Mouse (Mus musculus): ENCODE results near the gene Gm20481. TPM values are rescaled to one million over a fixed set of nuclear protein-coding genes. Genes with fewer than 3 reads are reported as not detected.
"Not testable (repeated sequence)": the region's sequence is repeated elsewhere in the genome, so short reads cannot be mapped to it uniquely, and the experiment has no call there.

Gene Gm20481
- polyA plus RNA-seq, 1 experiment = not detected

DNA sequence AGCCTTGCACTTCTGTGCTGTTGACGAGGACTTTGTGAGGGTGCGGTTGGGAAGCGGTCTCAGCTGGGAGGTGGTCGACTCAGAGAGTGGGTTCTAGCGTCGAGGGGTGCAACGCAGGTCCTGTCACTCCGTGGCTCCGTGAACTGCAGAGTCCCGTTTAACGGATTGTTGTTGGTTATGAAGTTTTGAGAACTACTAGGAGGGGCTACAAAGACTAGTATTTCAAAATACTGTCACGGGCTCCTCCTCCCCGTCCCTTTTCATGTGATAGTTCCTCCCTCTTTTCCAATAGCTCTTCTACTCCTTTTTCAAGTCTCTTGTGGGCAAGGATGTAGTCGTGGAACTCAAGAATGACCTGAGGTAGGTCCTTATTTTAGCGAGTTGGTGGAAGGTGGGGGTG lies 12.6 kb downstream of the Gm20481 start:
- Histone ChIP-seq H3K4me1 (replicated peaks; ENCODE audit: control insufficient read depth, insufficient read depth, low read length) (peaks cover 5% of the 10 kb centered on the region), H3K4me3 (ENCODE audit: control insufficient read depth, insufficient read depth, low read length) (peak overlapping the region; percentile 69), H3K27me3 (ENCODE audit: control insufficient read depth, insufficient read depth, low read length) (no peaks in the 10 kb centered on the region), H3K36me3 (ENCODE audit: control insufficient read depth, insufficient read depth, low read length) (peaks cover 13% of the 10 kb centered on the region), H3K27ac (ENCODE audit: control insufficient read depth, insufficient read depth, low read length) (no peak overlapping the region)
- under 1% methylated on average over 15 of the region's 15 CpGs for WGBS
- TF ChIP-seq POLR2A (IDR thresholded peaks at IDR 0.05; ENCODE audit: control insufficient read depth, extremely low read depth, insufficient read depth, low read length, poor library complexity) (no peak), CTCF (IDR thresholded peaks at IDR 0.05; ENCODE audit: borderline replicate concordance, control insufficient read depth, extremely low read depth, insufficient read depth, low read length, poor library complexity) (no peak)
- no peak for DNase-seq

DNA sequence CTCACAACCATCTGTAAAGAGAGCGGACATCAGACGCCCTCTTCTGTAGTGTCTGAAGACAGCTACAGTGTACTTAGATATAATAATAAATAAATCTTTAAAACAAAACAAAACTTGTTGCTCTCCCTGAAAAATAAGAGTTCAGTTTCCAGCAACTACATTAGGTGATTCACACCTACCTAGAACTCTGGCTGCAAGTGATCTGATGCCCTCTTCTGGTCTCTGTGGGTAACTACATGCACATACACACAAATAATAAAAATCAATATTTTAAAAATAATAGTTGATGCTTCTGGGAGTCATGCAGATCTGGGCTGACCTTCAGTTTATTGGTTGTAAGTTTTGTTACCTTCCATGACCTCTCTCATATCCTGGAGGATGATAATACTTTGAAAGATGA lies 14.5 kb downstream of the Gm20481 start:
- Histone ChIP-seq H3K27me3 (ENCODE audit: control insufficient read depth, insufficient read depth, low read length) (no peaks in the 10 kb centered on the region), H3K4me1 (replicated peaks; ENCODE audit: control insufficient read depth, insufficient read depth, low read length) (peaks cover 5% of the 10 kb centered on the region), H3K4me3 (ENCODE audit: control insufficient read depth, insufficient read depth, low read length) (no peak overlapping the region), H3K36me3 (ENCODE audit: control insufficient read depth, insufficient read depth, low read length) (peaks cover 19% of the 10 kb centered on the region), H3K27ac (ENCODE audit: control insufficient read depth, insufficient read depth, low read length) (no peak overlapping the region)
- no peak for DNase-seq
- no peak for TF ChIP-seq CTCF (IDR thresholded peaks at IDR 0.05; ENCODE audit: borderline replicate concordance, control insufficient read depth, extremely low read depth, insufficient read depth, low read length, poor library complexity)
- TF ChIP-seq POLR2A (IDR thresholded peaks at IDR 0.05; ENCODE audit: control insufficient read depth, extremely low read depth, insufficient read depth, low read length, poor library complexity) = no peak
- 88% methylated on average over 2 of the region's 2 CpGs for WGBS

DNA sequence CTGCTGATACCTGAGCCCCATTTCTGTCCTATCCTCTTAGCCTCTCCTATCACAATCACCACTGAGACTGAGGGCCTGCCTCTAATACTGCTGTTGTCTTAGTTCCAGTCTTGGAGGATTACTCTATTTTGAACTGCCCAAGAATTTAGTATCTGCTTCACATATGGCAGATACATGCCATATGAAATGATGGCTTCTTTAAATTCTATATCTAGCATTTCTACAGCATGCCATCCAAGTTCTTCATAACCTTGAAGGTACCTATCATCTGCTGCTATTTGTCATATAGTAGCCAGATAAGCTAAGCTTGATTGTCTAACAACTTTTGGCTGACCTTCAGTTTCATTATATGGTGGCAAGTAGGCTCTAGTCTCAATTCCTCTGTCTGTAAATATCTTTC lies 25.0 kb downstream of the Gm20481 start:
- Histone ChIP-seq H3K36me3 (ENCODE audit: control insufficient read depth, insufficient read depth, low read length) (peaks cover 15% of the 10 kb centered on the region; the same call in 1 of the 2 replicates), H3K27me3 (ENCODE audit: control insufficient read depth, insufficient read depth, low read length) (no peaks in the 10 kb centered on the region), H3K4me3 (ENCODE audit: control insufficient read depth, insufficient read depth, low read length) (no peak overlapping the region), H3K4me1 (replicated peaks; ENCODE audit: control insufficient read depth, insufficient read depth, low read length) (peaks cover 21% of the 10 kb centered on the region), H3K27ac (ENCODE audit: control insufficient read depth, insufficient read depth, low read length) (no peak overlapping the region)
- no peak for DNase-seq
- TF ChIP-seq POLR2A (IDR thresholded peaks at IDR 0.05; ENCODE audit: control insufficient read depth, extremely low read depth, insufficient read depth, low read length, poor library complexity) = no peak
- no peak for TF ChIP-seq CTCF (IDR thresholded peaks at IDR 0.05; ENCODE audit: borderline replicate concordance, control insufficient read depth, extremely low read depth, insufficient read depth, low read length, poor library complexity)

DNA sequence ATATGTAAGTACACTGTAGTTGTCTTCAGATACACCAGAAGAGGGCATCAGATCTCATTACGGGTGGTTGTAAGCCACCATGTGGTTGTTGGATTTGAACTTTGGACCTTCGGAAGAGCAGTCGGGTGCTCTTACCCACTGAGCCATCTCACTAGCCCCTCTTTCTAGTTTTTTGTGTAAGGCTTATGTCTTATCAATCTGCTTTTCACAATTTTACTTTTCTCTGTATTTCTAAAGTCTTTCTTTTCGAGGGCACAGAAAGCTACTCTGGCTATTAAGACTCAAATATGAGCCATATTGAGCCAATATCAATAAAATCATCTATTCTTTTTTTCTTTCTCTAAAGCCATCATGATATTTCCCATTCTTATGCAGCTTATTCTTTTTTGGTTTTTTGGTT lies 25.5 kb downstream of the Gm20481 start:
- Histone ChIP-seq H3K36me3 (ENCODE audit: control insufficient read depth, insufficient read depth, low read length) (peaks cover 15% of the 10 kb centered on the region; the same call in 1 of the 2 replicates), H3K4me1 (replicated peaks; ENCODE audit: control insufficient read depth, insufficient read depth, low read length) (peaks cover 24% of the 10 kb centered on the region)
- H3K27me3 ChIP-seq (ENCODE audit: control insufficient read depth, insufficient read depth, low read length); H3K27ac ChIP-seq (ENCODE audit: control insufficient read depth, insufficient read depth, low read length); H3K4me3 ChIP-seq (ENCODE audit: control insufficient read depth, insufficient read depth, low read length); DNase-seq: not testable (repeated sequence)
- 88% methylated on average over 4 of the region's 4 CpGs for whole genome bisulfite sequencing

DNA sequence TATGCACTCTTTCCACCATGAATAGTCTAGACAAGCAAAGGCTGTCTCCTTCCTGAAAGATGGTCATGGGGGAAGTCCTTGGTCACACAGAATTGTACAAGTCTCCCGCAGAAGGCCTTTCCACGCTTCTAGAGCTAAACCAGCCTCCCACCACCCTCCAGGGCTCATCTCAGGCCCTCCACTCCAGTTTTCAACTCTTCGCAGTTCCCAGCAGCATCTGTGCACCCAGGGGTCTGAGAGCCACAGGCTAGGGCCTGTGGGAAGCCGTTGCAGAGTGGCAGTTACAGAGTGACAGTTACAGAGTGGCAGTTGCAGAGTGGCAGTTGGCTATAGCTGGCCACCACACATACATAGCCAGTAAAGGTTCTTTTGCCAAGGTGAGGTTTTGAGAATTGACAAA lies 26.2 kb downstream of the Gm20481 start:
- H3K4me1 ChIP-seq (replicated peaks; ENCODE audit: control insufficient read depth, insufficient read depth, low read length) = peaks cover 24% of the 10 kb centered on the region
- DNase-seq; H3K4me3 ChIP-seq (ENCODE audit: control insufficient read depth, insufficient read depth, low read length); H3K27ac ChIP-seq (ENCODE audit: control insufficient read depth, insufficient read depth, low read length); H3K27me3 ChIP-seq (ENCODE audit: control insufficient read depth, insufficient read depth, low read length): not testable (repeated sequence)
- WGBS = 86% methylated on average over 4 of the region's 4 CpGs
- peaks cover 12% of the 10 kb centered on the region; the same call in 1 of the 2 replicates for H3K36me3 ChIP-seq (ENCODE audit: control insufficient read depth, insufficient read depth, low read length)

DNA sequence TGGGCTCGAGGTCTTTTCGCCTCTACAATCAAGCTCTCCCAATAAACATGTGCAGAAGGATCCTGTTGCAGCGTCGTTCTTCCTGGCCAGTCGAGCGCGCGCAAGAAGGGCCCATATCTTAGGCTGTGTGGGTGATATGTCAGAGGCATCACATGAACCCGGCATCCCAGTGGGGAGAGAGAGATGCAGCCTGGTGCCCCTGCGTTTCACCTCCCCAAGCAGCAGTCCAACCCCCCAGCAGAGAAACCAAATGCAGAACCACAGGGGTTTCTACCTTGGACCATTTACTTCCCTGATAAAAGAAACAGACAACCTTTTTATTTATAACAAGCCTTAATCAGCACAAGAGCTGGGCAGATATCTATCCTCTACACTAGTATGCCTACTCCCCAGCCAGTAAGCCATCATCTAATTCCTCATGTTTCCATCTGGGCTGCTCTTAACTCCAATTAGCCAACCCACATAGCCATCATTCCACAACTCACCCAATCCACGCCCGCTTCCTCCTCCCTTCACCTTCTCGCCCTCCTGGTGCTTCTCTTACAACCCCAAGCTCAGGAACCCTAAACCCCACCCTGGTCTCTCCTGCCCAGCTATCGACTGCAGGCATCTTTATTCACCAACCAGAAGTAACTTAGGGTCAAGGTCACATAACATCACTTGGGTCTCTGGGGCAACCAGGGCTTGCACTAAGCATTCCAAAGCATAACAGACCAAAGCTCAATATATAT lies 26.9 kb downstream of the Gm20481 start:
- WGBS = 90% methylated on average over 14 of the region's 14 CpGs
- DNase-seq = no peak

DNA sequence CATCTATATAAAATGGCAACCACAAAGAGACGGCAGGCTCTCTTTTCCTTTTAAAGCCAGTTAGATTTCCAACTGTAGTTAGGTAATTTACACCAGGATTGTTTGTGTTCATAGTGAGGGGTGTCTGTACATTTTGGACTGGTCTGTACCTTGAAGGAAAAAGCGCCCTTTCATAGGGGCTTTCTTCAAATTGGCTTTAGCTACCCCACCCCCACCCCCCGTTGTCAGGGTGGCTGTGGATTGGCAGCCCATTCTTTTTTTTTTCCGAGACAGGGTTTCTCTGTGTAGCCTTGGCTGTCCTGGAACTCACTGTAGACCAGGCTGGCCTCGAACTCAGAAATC lies 27.4 kb downstream of the Gm20481 start:
- TF ChIP-seq CTCF (IDR thresholded peaks at IDR 0.05; ENCODE audit: borderline replicate concordance, control insufficient read depth, extremely low read depth, insufficient read depth, low read length, poor library complexity) (no peak), POLR2A (IDR thresholded peaks at IDR 0.05; ENCODE audit: control insufficient read depth, extremely low read depth, insufficient read depth, low read length, poor library complexity) (no peak)
- no peaks in the 10 kb centered on the region for H3K27me3 ChIP-seq (ENCODE audit: control insufficient read depth, insufficient read depth, low read length)
- peak overlapping the region; percentile 12; the same call in 1 of the 2 replicates for H3K4me3 ChIP-seq (ENCODE audit: control insufficient read depth, insufficient read depth, low read length)
- peaks cover 31% of the 10 kb centered on the region for H3K4me1 ChIP-seq (replicated peaks; ENCODE audit: control insufficient read depth, insufficient read depth, low read length)
- no peak for DNase-seq
- 82% methylated on average over 5 of the region's 5 CpGs for WGBS
- H3K36me3 ChIP-seq (ENCODE audit: control insufficient read depth, insufficient read depth, low read length) = peaks cover 7% of the 10 kb centered on the region; the same call in 1 of the 2 replicates
- H3K27ac ChIP-seq (ENCODE audit: control insufficient read depth, insufficient read depth, low read length) = no peak overlapping the region

More for the DNA sequence above, 26.9 kb downstream of the Gm20481 start:
- H3K4me3 ChIP-seq (ENCODE audit: control insufficient read depth, insufficient read depth, low read length) = peak overlapping the region; percentile 17; the same call in 1 of the 2 replicates
- H3K4me1 ChIP-seq (replicated peaks; ENCODE audit: control insufficient read depth, insufficient read depth, low read length) = peaks cover 25% of the 10 kb centered on the region
- TF ChIP-seq CTCF (IDR thresholded peaks at IDR 0.05; ENCODE audit: borderline replicate concordance, control insufficient read depth, extremely low read depth, insufficient read depth, low read length, poor library complexity) (no peak), POLR2A (IDR thresholded peaks at IDR 0.05; ENCODE audit: control insufficient read depth, extremely low read depth, insufficient read depth, low read length, poor library complexity) (no peak)
- H3K27me3 ChIP-seq (ENCODE audit: control insufficient read depth, insufficient read depth, low read length) = no peaks in the 10 kb centered on the region
- peaks cover 7% of the 10 kb centered on the region; the same call in 1 of the 2 replicates for H3K36me3 ChIP-seq (ENCODE audit: control insufficient read depth, insufficient read depth, low read length)
- H3K27ac ChIP-seq (ENCODE audit: control insufficient read depth, insufficient read depth, low read length) = no peak overlapping the region

Measured in thymus, adult 2 months (tissue).